Mouse (Mus musculus) forebrain, embryonic 10.5 days (tissue): ENCODE measurements around the gene Arid1a. TPM values are rescaled to one million over a fixed set of nuclear protein-coding genes. Genes with fewer than 3 reads are reported as not detected.

Source experiments
- DNase-seq: peaks from one replicate; pipeline ENCODE4 v3.0.0-alpha.2; 2017; ENCODE audit warnings: low spot score; ENCODE audit errors: extremely low spot score
- H3K27ac ChIP-seq: fragments of 300-500 bp; sonication (generic); 2 replicates; pipeline ENCODE4 v1.5.1; 2016; ENCODE audit warnings: mild to moderate bottlenecking
- H3K27me3 ChIP-seq: fragments of 300-500 bp; sonication (generic); 2 replicates; pipeline ENCODE4 v1.6.1; 2016; ENCODE audit warnings: mild to moderate bottlenecking; ENCODE audit not compliant: poor library complexity, severe bottlenecking
- H3K36me3 ChIP-seq: fragments of 300-500 bp; sonication (generic); replicated peaks from 2 replicates; pipeline ENCODE4 v1.6.1; 2016; ENCODE audit warnings: mild to moderate bottlenecking, moderate library complexity
- H3K4me1 ChIP-seq: fragments of 300-500 bp; sonication (generic); 2 replicates; pipeline ENCODE4 v1.6.1; 2016
- H3K4me3 ChIP-seq: fragments of 300-500 bp; sonication (generic); 2 replicates; pipeline ENCODE4 v1.5.1; 2016; ENCODE audit warnings: mild to moderate bottlenecking, moderate library complexity
- H3K9me3 ChIP-seq: fragments of 300-500 bp; sonication (generic); 2 replicates; pipeline ENCODE4 v1.6.1; 2016; ENCODE audit warnings: mild to moderate bottlenecking, moderate library complexity
- WGBS: fragments of 180-500 bp; shearing (Covaris S2); methylation state at CpG from one replicate; pipeline ENCODE4 v1.1.7; 2016; 5-methylcytosine and 5-hydroxymethylcytosine counted together
- polyA plus RNA-seq: library from polyadenylated mRNA; unstranded; fragments of >200 nt; fragmentation: Nextera tagmentation; extraction: Ambion mirVana; gene quantifications from 2 replicates; pipeline ENCODE4 v1.2.1, GENCODE M21; 2016

Arid1a gene
- 35.3 and 38.8 TPM in 2 replicates for polyA plus RNA-seq

GRCm38 (mm10) chr4:133756514-133757268, at the start of gene Arid1a:
TSS of gene Arid1a (minus strand) at chr4:133756769.
- H3K27me3 ChIP-seq, result no peaks in the 10 kb centered on the region
- DNase-seq, result peak; percentile 96
- H3K27ac ChIP-seq, result peak within 1 kb of the TSS; percentile 100
- under 1% methylated on average over 40 of the region's 40 CpGs for WGBS
- peak within 1 kb of the TSS; percentile 100 for H3K4me3 ChIP-seq
- H3K36me3 ChIP-seq, result peaks cover 8% of the 10 kb centered on the region; the same call in 1 of the 2 replicates
- H3K4me1 ChIP-seq, result peaks cover 36% of the 10 kb centered on the region
- H3K9me3 ChIP-seq, result no peaks in the 10 kb centered on the region

DNA sequence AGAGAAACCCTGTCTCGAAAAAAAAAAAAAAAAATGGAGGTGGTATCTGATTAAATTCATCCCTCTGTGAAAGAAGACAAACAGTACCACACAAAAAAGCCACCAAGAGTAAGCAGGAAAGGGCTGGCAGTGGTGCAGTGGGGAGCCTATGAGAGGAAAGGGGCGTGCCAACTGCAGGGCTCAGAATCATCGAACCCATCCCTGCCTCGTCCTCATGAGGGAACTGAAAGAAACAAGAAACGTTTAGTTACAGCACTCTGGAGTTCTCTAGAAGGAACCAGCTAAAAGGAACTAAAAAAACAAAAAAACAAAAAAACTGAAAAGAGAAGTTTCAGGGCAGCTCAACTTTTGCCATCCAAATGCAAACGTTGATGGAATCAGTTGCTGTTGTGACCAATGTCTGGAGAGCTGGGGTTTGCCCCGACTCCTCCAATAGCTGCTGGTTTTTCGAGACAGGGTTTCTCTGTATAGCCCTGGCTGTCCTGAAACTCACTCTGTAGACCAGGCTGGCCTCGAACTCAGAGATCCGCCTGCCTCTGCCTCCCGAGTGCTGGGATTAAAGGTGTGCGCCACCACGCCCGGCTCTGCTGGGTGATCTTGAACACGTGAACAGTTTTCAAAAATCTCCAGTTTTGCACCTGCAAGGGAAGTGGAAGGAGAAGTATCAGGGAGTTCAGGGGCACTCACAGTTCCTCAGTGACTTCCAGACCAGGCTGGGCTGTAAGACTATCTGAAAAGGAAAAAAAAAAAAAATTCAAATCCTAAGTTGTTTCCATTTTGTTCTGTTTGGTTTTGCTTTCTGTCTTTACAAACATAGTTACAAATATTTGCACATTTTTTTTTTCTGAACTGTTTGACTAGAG, 48.1 kb upstream of the Arid1a start:
- 83% methylated on average over 15 of the region's 15 CpGs for WGBS
- H3K27me3 ChIP-seq, result no peaks in the 10 kb centered on the region
- no peak overlapping the region for H3K27ac ChIP-seq
- no peaks in the 10 kb centered on the region for H3K9me3 ChIP-seq
- H3K36me3 ChIP-seq, result no peaks in the 10 kb centered on the region
- no peak overlapping the region for H3K4me3 ChIP-seq
- H3K4me1 ChIP-seq, result no peaks in the 10 kb centered on the region
- DNase-seq, result no peak

- no peaks in the 10 kb centered on the region for H3K9me3 ChIP-seq
- no peak overlapping the region for H3K4me3 ChIP-seq
- H3K27ac ChIP-seq, result no peak overlapping the region
- no peaks in the 10 kb centered on the region for H3K4me1 ChIP-seq
- H3K27me3 ChIP-seq, result no peaks in the 10 kb centered on the region
- no peak for DNase-seq
- H3K36me3 ChIP-seq, result no peaks in the 10 kb centered on the region
- WGBS, result 38% methylated on average over 6 of the region's 6 CpGs
Observed at GRCm38 (mm10) chr4:133800589-133800988, 44.0 kb upstream of the Arid1a start.

DNA sequence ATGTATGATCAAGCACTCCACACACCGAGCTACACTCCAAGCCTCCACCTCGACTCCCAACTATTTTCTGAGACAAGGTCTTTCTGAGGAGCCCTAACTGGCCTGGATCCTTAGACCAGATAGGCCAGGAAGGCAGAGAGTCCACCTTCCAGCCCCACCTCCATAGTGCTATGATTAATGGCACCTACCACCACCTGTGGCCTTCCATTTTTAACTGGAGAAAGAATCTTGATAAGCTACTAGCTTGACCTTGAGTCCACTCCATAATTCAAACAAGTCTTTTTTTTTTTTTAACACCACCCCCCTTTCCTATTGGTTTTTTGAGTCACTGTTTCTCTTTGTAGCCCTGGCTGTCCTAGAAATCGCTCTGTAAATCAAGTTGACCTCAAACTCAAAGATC, 36.7 kb upstream of the Arid1a start:
- no peaks in the 10 kb centered on the region for H3K9me3 ChIP-seq
- H3K4me1 ChIP-seq, result no peaks in the 10 kb centered on the region
- no peaks in the 10 kb centered on the region for H3K36me3 ChIP-seq
- DNase-seq, result no peak
- H3K4me3 ChIP-seq, result no peak overlapping the region
- no peaks in the 10 kb centered on the region for H3K27me3 ChIP-seq
- WGBS, result 89% methylated on average over 3 of the region's 3 CpGs
- no peak overlapping the region for H3K27ac ChIP-seq

GRCm38 (mm10) chr4:133774570-133775554, 18.3 kb upstream of the Arid1a start:
- no peaks in the 10 kb centered on the region for H3K4me1 ChIP-seq
- no peak overlapping the region for H3K27ac ChIP-seq
- no peaks in the 10 kb centered on the region for H3K9me3 ChIP-seq
- no peak for DNase-seq
- no peak overlapping the region for H3K4me3 ChIP-seq
- 90% methylated on average over 21 of the region's 21 CpGs for WGBS
- no peaks in the 10 kb centered on the region for H3K27me3 ChIP-seq
- H3K36me3 ChIP-seq, result no peaks in the 10 kb centered on the region

GRCm38 (mm10) chr4:133769157-133769556, 12.6 kb upstream of the Arid1a start:
- no peak overlapping the region for H3K27ac ChIP-seq
- WGBS, result 89% methylated on average over 3 of the region's 3 CpGs

DNA sequence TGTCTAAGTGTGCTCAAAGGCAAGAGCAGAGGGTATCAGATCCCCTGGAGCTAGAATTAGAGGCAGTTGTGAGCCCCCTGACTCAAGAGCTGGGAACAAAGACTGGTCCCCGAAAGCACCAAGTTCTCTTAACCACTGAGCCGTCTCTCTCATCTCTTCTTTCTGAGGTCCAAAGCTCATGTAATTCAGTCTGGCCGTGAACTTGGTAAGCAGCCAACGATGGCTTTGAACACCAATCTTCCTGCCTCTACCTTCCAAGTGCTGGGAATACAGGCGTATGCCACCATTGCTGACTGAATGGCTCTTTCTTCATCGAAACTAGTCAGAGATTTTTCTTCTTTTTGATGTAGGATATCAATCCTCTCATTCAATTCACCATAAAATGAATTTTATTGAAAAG, 6.5 kb upstream of the Arid1a start:
- no peaks in the 10 kb centered on the region; the same call in 1 of the 2 replicates for H3K9me3 ChIP-seq
- no peaks in the 10 kb centered on the region for H3K27me3 ChIP-seq
- no peak for DNase-seq
- no peaks in the 10 kb centered on the region for H3K36me3 ChIP-seq
- WGBS, result 85% methylated on average over 6 of the region's 6 CpGs
- no peak overlapping the region for H3K27ac ChIP-seq
- no peaks in the 10 kb centered on the region for H3K4me1 ChIP-seq
- H3K4me3 ChIP-seq, result no peak overlapping the region

More at GRCm38 (mm10) chr4:133769157-133769556, 12.6 kb upstream of the Arid1a start:
- no peak for DNase-seq
- H3K4me1 ChIP-seq, result no peaks in the 10 kb centered on the region
- no peaks in the 10 kb centered on the region for H3K27me3 ChIP-seq
- no peaks in the 10 kb centered on the region for H3K36me3 ChIP-seq
- no peaks in the 10 kb centered on the region; the same call in 1 of the 2 replicates for H3K9me3 ChIP-seq
- H3K4me3 ChIP-seq, result no peak overlapping the region

DNA sequence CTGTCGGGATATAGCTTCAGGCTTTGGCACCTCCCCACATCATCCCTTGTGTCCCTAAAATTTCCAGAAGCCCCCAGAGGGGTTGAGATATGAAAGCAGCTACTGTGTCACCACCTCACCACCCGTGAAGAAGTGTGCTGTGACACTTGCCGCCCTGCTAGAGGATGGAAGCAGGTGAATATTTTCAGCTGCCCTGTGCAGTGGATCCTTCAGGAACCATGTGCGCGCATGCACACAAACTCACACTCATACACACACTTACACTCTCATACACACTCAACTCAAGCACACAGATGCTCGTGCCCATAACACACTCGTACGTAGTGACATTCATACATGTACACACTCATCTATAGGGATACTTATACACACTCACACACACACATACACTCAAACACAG, 3.1 kb upstream of the Arid1a start:
- H3K9me3 ChIP-seq, result no peaks in the 10 kb centered on the region
- DNase-seq, result no peak
- H3K27ac ChIP-seq, result no peak overlapping the region
- H3K36me3 ChIP-seq, result no peaks in the 10 kb centered on the region
- no peak overlapping the region for H3K4me3 ChIP-seq
- H3K27me3 ChIP-seq, result no peaks in the 10 kb centered on the region
- H3K4me1 ChIP-seq, result peaks cover 31% of the 10 kb centered on the region
- WGBS, result 87% methylated on average over 8 of the region's 8 CpGs

DNA sequence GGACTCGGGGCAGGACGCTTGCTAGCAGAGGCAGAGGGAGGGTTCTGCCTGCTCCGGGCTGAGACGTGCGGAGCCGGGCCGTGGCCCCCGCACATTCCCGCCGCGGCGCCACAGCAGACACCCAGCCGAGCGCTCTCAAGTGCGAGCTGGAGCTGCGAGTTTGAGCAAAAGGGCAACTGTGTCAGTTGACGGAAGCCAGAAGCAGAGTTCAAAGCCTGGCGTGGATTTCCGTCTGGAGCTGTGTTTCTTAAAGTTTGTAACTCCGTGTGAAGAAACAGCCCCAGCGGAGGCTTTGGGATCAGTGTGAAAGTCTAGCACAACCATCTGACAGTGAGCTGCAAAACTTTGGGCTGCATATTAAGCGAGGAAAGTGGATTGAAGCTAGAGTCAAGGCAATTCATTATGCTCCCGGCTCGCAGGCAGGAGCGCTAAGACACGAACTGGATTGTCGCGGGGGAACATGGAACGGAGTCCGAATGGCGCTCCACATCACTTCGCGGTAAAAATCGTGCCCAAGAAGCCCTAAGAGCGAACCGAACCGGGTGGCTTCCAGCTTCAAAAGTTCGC, 783 bp upstream of the Arid1a start:
- H3K27ac ChIP-seq, result peak overlapping the region; percentile 100
- H3K4me1 ChIP-seq, result peaks cover 36% of the 10 kb centered on the region
- no peaks in the 10 kb centered on the region for H3K27me3 ChIP-seq
- H3K9me3 ChIP-seq, result no peaks in the 10 kb centered on the region
- DNase-seq, result peak; percentile 89
- peak overlapping the region; percentile 100 for H3K4me3 ChIP-seq
- H3K36me3 ChIP-seq, result peaks cover 5% of the 10 kb centered on the region; the same call in 1 of the 2 replicates
- WGBS, result under 1% methylated on average over 38 of the region's 38 CpGs

DNA sequence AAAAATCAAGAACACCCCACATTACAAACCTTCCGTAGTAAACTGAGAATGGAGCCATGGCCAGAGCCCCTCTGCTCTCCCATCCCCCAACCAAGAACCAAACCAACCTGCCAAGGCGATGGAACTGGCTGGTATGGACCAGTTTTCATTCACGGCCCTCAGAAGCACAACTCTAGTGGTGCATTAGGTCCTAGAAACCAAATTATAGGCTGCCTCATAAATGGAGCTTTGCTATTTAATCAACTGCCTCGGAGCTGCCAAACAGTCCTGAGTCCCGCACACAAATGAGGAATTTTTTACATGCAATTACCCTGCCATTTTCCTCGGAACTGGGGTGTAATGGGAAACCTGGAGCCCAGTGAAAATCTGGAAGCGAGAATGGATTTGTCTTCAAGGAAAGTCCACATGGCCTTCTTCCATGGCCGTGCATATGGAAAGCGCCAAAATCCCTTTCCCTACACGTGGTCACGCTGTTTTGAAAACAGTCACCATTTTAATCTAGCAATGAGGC, 653 bp downstream of the Arid1a start:
- H3K4me3 ChIP-seq, result peak overlapping the region; percentile 100
- peaks cover 41% of the 10 kb centered on the region for H3K4me1 ChIP-seq
- no peaks in the 10 kb centered on the region for H3K27me3 ChIP-seq
- DNase-seq, result peak; percentile 49
- H3K9me3 ChIP-seq, result no peaks in the 10 kb centered on the region
- peak overlapping the region; percentile 100 for H3K27ac ChIP-seq
- H3K36me3 ChIP-seq, result peaks cover 8% of the 10 kb centered on the region; the same call in 1 of the 2 replicates
- 2% methylated on average over 11 of the region's 11 CpGs for WGBS

- Histone ChIP-seq H3K36me3 (peaks cover 10% of the 10 kb centered on the region; the same call in 1 of the 2 replicates), H3K4me1 (peaks cover 49% of the 10 kb centered on the region), H3K9me3 (no peaks in the 10 kb centered on the region), H3K4me3 (peak overlapping the region; percentile 100), H3K27ac (peak overlapping the region; percentile 100), H3K27me3 (no peaks in the 10 kb centered on the region)
- WGBS, result 3% methylated on average over 10 of the region's 10 CpGs
- peak; percentile 34 for DNase-seq
Observed at GRCm38 (mm10) chr4:133754871-133755765, 1.5 kb downstream of the Arid1a start.
